Mouse (Mus musculus) megakaryocyte, embryonic 14.5 days (primary cell): ENCODE results near the gene Higd2a.

Experiments
- FLI1 ChIP-seq: IDR thresholded peaks from 2 replicates; pipeline ENCODE4 v1.6.1; 2012; ENCODE audit warnings: low read length, inconsistent platforms, mixed read lengths
- GATA1 ChIP-seq: IDR thresholded peaks from 3 replicates; pipeline ENCODE4 v1.6.1; 2012; ENCODE audit warnings: mixed read lengths, low read length, inconsistent platforms, borderline replicate concordance

DNA sequence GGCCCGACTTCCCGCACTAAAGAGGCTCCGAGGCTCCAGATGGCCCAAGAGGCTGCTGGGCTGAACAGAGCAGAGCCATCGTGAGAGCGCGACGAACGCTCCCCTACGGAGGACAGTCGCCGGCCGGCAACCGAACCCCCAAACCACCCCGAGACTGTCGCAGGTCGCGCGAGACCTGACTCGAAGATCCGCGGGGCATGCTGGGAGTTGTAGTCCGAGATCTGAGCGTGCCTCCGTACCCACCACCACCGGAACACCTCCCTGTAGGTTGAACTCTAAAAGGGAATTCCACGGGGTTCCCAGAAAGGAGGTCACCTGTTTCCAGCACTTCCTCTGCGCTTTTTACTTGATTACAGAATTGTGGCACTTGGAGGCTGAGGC, 24.8 kb upstream of the Higd2a start, which contains the start of gene 4833439L19Rik:
- no peak for TF ChIP-seq GATA1
- no peak for TF ChIP-seq FLI1
